Mouse (Mus musculus): ENCODE measurements around the gene Impg2. TPM values are rescaled to one million over a fixed set of nuclear protein-coding genes. Genes with fewer than 3 reads are reported as not detected.

The Impg2 gene
- polyA plus RNA-seq, 1 experiment from 2014 or later: not detected

DNA sequence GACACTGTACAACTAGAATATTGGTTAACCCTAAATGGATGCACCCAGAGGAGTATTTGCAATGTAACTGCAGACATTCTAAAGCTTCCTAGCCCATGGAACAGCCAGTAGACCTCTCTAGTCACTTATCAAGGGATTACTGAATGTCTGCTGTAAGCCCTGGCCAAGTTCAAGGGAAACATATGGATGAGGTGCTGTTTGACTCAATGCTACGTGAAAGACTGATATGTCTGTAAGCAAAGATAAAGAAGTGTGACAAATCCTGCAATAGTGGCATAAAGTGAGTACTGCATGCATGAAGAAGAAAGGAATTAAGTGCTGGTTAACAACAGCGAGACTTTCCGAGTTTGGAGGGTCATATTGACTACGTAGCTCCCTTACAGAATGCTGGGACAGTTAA, 100.1 kb downstream of the Impg2 start:
- Histone ChIP-seq H3K9me3 (replicated peaks; ENCODE audit: control insufficient read depth, low read length) (no peaks in the 10 kb centered on the region), H3K27me3 (ENCODE audit: control insufficient read depth, insufficient read depth, low read length) (no peaks in the 10 kb centered on the region), H3K9ac (replicated peaks; ENCODE audit: low read length) (no peak overlapping the region), H3K4me2 (ENCODE audit: low read depth, low read length) (no peak overlapping the region), H3K4me3 (ENCODE audit: low read depth, low read length) (no peak overlapping the region), H3K4me1 (ENCODE audit: control insufficient read depth, insufficient read depth, low read length) (no peaks in the 10 kb centered on the region), H3K27ac (replicated peaks; ENCODE audit: low read depth, low read length) (no peak overlapping the region), H3K36me3 (replicated peaks; ENCODE audit: control insufficient read depth, insufficient read depth, low read depth, low read length) (no peaks in the 10 kb centered on the region)
- ATAC-seq (replicated peaks; ENCODE audit: insufficient number of reproducible peaks, low FRiP score, low TSS enrichment, low read depth): no peak
- no peak for DNase-seq (ENCODE audit: low spot score)
- WGBS: 82% methylated on average over 4 of the region's 4 CpGs

DNA sequence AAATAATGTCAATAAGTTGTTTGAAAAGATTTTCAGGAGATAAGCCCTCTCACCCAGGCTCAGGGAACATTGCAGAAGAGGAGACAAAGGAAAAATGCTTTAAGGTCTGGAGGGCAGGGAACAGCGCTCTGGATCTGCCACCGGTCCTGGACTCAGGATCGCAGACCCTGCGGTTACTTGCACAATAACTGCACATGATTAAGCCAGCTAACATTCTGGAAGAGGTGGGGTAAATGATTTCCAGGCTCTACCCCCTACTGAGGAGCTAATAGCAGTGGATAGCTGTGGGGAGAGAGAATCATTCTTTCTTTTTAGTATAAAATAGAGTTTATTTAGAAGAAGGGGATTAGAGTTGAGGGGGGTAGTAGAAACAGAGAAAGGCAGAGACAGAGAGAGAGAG, 103.5 kb downstream of the Impg2 start:
- no peaks in the 10 kb centered on the region for H3K36me3 ChIP-seq (replicated peaks; ENCODE audit: control insufficient read depth, insufficient read depth, low read depth, low read length)
- WGBS: 67% methylated on average over 4 of the region's 4 CpGs
- no peak overlapping the region for H3K4me2 ChIP-seq (ENCODE audit: low read depth, low read length)
- DNase-seq (ENCODE audit: low spot score) (peak; percentile 5), ATAC-seq (replicated peaks; ENCODE audit: insufficient number of reproducible peaks, low FRiP score, low TSS enrichment, low read depth) (no peak)
- H3K4me1 ChIP-seq (ENCODE audit: control insufficient read depth, insufficient read depth, low read length): no peaks in the 10 kb centered on the region
- H3K27ac ChIP-seq (replicated peaks; ENCODE audit: low read depth, low read length): no peak overlapping the region
- no peak overlapping the region for H3K9ac ChIP-seq (replicated peaks; ENCODE audit: low read length)
- H3K4me3 ChIP-seq (ENCODE audit: low read depth, low read length): no peak overlapping the region
- H3K9me3 ChIP-seq (replicated peaks; ENCODE audit: control insufficient read depth, low read length): no peaks in the 10 kb centered on the region
- no peaks in the 10 kb centered on the region for H3K27me3 ChIP-seq (ENCODE audit: control insufficient read depth, insufficient read depth, low read length)

DNA sequence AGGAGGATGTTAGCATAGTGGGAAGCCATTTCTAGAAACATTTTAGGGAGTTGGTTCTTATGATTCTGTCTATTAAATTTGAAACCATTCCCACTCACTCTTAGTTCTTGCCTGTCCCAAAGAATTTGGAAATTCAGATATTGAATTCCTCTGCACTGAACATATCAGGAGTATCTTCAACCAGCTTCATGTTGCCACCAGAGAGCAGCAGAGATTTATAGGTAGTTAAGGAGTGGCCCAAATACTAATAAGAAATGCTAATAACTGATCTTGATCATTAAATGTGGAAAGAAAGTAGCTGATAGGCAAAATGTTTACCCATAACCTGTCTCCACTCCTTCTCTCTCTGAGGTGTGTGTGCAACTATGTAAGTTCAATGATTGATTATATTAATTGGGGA, 107.2 kb downstream of the Impg2 start:
- Histone ChIP-seq H3K36me3 (replicated peaks; ENCODE audit: control insufficient read depth, insufficient read depth, low read depth, low read length) (no peaks in the 10 kb centered on the region), H3K4me2 (ENCODE audit: low read depth, low read length) (no peak overlapping the region), H3K27ac (replicated peaks; ENCODE audit: low read depth, low read length) (no peak overlapping the region), H3K4me1 (ENCODE audit: control insufficient read depth, insufficient read depth, low read length) (no peaks in the 10 kb centered on the region), H3K27me3 (ENCODE audit: control insufficient read depth, insufficient read depth, low read length) (no peaks in the 10 kb centered on the region), H3K9ac (replicated peaks; ENCODE audit: low read length) (no peak overlapping the region), H3K4me3 (ENCODE audit: low read depth, low read length) (no peak overlapping the region), H3K9me3 (replicated peaks; ENCODE audit: control insufficient read depth, low read length) (no peaks in the 10 kb centered on the region)
- DNase-seq (ENCODE audit: low spot score) (no peak), ATAC-seq (replicated peaks; ENCODE audit: insufficient number of reproducible peaks, low FRiP score, low TSS enrichment, low read depth) (no peak)

Other genes starting within 250 kb of the Impg2 start
- gene Rpl24, start 238.0 kb upstream of the Impg2 start, polyA plus RNA-seq (2014; fragmentation: Nextera tagmentation; extraction: Ambion mirVana): 844 and 899 TPM in 2 replicates
- 17.1 and 19.0 TPM in 2 replicates for gene Zbtb11, start 230.4 kb upstream of the Impg2 start, polyA plus RNA-seq (2014; fragmentation: Nextera tagmentation; extraction: Ambion mirVana)
- gene Pcnp, start 174.6 kb upstream of the Impg2 start, polyA plus RNA-seq (2014; fragmentation: Nextera tagmentation; extraction: Ambion mirVana): 328 and 365 TPM in 2 replicates
- 37.7 and 39.9 TPM in 2 replicates for gene Trmt10c, start 166.5 kb upstream of the Impg2 start, polyA plus RNA-seq (2014; fragmentation: Nextera tagmentation; extraction: Ambion mirVana)
- gene Senp7, start 156.0 kb upstream of the Impg2 start, polyA plus RNA-seq (2014; fragmentation: Nextera tagmentation; extraction: Ambion mirVana): 36.1 and 40.9 TPM in 2 replicates

Data from embryonic facial prominence, embryonic 11.5 days (tissue).